Mouse (Mus musculus): Measurements from ENCODE around the gene Zdhhc17. TPM values are rescaled to one million over a fixed set of nuclear protein-coding genes. Genes with fewer than 3 reads are reported as not detected.
A peak's percentile ranks its signal among the peaks of the same experiment; 100 is the strongest.

The Zdhhc17 gene
- polyA plus RNA-seq, 1 experiment from 2014 or later, result 34.2 TPM

DNA sequence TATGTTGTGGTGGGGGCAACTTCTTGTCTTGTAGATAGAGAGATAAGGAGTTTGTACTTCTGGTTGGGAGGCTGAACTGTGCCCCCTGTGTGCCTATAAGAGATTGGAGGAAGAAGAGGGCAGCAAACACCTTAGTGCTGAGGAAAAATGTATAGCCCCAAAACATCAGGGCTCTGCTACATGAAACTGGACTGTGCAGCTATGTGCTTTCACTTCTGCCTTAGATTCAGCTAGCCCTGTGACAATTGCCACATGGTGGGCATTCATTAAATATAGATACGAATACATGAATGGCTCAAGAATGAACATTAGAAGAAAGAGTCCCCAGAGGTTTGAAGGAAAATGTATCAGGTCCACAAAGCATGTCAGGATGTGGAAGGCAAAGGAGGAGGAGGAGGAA lies 25.2 kb upstream of the Zdhhc17 start:
- Histone ChIP-seq H3K27me3 (ENCODE audit: control insufficient read depth, insufficient read depth, low read length) (no peaks in the 10 kb centered on the region), H3K9ac (replicated peaks; ENCODE audit: low read depth, low read length) (no peak overlapping the region), H3K4me2 (replicated peaks; ENCODE audit: low read depth, low read length) (no peak overlapping the region), H3K9me3 (ENCODE audit: control insufficient read depth, low read depth, low read length) (no peaks in the 10 kb centered on the region), H3K36me3 (ENCODE audit: control insufficient read depth, insufficient read depth, low read length) (no peaks in the 10 kb centered on the region), H3K4me3 (ENCODE audit: low read depth, low read length) (no peak overlapping the region), H3K27ac (ENCODE audit: low read length) (no peak overlapping the region), H3K4me1 (ENCODE audit: control insufficient read depth, insufficient read depth, low read length) (no peaks in the 10 kb centered on the region)
- no peak for ATAC-seq (ENCODE audit: insufficient number of reproducible peaks, insufficient read depth, low FRiP score, low read depth)
- WGBS, result 71% methylated on average over 1 of the region's 1 CpGs

DNA sequence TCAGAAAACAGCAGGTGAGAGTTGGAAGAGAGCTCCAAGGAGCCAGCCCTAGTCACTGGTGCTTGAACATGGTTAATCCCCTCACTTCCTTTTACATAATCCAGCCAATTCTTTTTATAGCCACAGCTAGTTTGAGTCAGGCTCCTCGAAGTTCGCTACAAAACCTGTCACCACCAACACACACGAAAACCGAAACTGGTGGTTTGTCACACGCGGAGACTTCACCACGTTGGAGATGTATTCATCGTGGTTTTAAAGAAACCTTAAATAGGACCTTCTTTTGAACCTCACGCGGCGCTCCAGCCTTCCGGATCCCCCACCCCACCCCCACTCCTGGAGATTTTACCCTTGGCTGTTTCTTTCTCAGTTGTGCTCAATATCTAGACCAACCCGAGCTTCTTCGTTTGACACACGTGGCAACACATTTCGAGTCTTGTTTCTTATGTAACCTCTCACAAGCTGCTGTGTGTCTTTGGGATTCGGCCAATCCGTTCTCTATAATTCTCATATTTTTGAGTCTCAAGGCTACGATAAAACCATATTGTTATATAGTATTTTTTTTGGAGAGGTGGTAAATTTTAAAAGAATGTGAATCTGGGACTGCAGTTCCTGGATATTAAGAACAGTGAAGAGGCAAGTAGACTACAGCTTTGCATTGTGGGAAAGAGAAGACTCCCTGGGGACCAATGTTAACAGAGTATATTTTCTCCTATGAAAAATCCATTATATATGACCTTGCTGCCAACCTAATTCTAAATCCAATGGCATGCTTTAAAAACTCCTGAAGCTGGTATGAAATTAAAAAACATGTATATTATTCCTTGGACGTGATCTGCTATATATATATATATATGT lies 21.8 kb upstream of the Zdhhc17 start:
- Histone ChIP-seq H3K9me3 (ENCODE audit: control insufficient read depth, low read depth, low read length) (no peaks in the 10 kb centered on the region), H3K27me3 (ENCODE audit: control insufficient read depth, insufficient read depth, low read length) (no peaks in the 10 kb centered on the region), H3K36me3 (ENCODE audit: control insufficient read depth, insufficient read depth, low read length) (no peaks in the 10 kb centered on the region), H3K4me1 (ENCODE audit: control insufficient read depth, insufficient read depth, low read length) (no peaks in the 10 kb centered on the region), H3K27ac (ENCODE audit: low read length) (no peak overlapping the region), H3K4me3 (ENCODE audit: low read depth, low read length) (no peak overlapping the region), H3K9ac (replicated peaks; ENCODE audit: low read depth, low read length) (no peak overlapping the region), H3K4me2 (replicated peaks; ENCODE audit: low read depth, low read length) (peak overlapping the region; percentile 26)
- no peak for ATAC-seq (ENCODE audit: insufficient number of reproducible peaks, insufficient read depth, low FRiP score, low read depth)
- whole genome bisulfite sequencing, result 30% methylated on average over 20 of the region's 20 CpGs

DNA sequence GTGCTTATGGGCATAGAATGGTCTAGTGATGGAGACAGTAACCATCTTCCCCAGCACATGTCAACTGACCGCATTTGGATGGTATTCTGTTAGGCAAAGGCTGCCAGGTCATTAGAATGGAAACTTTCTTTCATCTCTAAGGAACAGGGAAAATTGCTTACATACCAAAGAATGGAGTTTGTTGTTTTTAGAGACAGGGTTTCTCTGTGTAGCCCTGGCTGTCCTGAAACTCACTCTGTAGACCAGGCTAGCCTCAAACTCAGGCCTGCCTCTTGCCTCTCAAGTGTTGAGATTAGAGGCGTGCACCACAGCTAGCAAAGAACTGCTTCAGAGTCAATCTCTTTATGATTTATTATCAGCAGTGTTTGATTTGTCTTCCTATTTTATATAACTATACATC lies 20.9 kb upstream of the Zdhhc17 start:
- no peaks in the 10 kb centered on the region for H3K4me1 ChIP-seq (ENCODE audit: control insufficient read depth, insufficient read depth, low read length)
- ATAC-seq (ENCODE audit: insufficient number of reproducible peaks, insufficient read depth, low FRiP score, low read depth), result no peak
- H3K4me2 ChIP-seq (replicated peaks; ENCODE audit: low read depth, low read length), result no peak overlapping the region
- H3K36me3 ChIP-seq (ENCODE audit: control insufficient read depth, insufficient read depth, low read length), result no peaks in the 10 kb centered on the region
- no peaks in the 10 kb centered on the region for H3K9me3 ChIP-seq (ENCODE audit: control insufficient read depth, low read depth, low read length)
- no peak overlapping the region for H3K9ac ChIP-seq (replicated peaks; ENCODE audit: low read depth, low read length)
- no peak overlapping the region for H3K27ac ChIP-seq (ENCODE audit: low read length)
- H3K27me3 ChIP-seq (ENCODE audit: control insufficient read depth, insufficient read depth, low read length), result no peaks in the 10 kb centered on the region
- 75% methylated on average over 2 of the region's 2 CpGs for WGBS
- no peak overlapping the region for H3K4me3 ChIP-seq (ENCODE audit: low read depth, low read length)

DNA sequence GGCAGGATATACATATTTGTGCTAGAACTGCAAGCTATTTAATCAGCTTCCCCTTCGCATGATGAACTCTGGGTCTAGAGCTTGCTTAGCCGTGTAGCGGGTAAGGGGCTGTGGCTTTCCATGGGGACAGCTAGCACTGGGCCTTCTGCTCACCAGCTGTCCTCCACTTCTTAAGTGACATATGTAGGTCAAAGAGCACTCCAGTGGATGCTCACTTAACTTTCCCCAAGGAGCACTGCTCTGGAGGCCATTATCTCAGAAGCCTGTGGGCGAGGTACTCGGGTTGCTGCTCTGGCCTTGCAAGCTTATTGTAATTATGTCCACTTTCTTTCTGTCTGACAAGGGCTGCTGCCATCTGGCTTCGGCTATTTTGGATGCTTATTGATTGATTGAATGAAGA lies 16.2 kb upstream of the Zdhhc17 start:
- Histone ChIP-seq H3K36me3 (ENCODE audit: control insufficient read depth, insufficient read depth, low read length) (no peaks in the 10 kb centered on the region), H3K4me1 (ENCODE audit: control insufficient read depth, insufficient read depth, low read length) (no peaks in the 10 kb centered on the region), H3K4me3 (ENCODE audit: low read depth, low read length) (no peak overlapping the region), H3K4me2 (replicated peaks; ENCODE audit: low read depth, low read length) (no peak overlapping the region), H3K9ac (replicated peaks; ENCODE audit: low read depth, low read length) (no peak overlapping the region), H3K27ac (ENCODE audit: low read length) (no peak overlapping the region), H3K27me3 (ENCODE audit: control insufficient read depth, insufficient read depth, low read length) (no peaks in the 10 kb centered on the region), H3K9me3 (ENCODE audit: control insufficient read depth, low read depth, low read length) (no peaks in the 10 kb centered on the region)
- no peak for ATAC-seq (ENCODE audit: insufficient number of reproducible peaks, insufficient read depth, low FRiP score, low read depth)
- 84% methylated on average over 6 of the region's 6 CpGs for WGBS

DNA sequence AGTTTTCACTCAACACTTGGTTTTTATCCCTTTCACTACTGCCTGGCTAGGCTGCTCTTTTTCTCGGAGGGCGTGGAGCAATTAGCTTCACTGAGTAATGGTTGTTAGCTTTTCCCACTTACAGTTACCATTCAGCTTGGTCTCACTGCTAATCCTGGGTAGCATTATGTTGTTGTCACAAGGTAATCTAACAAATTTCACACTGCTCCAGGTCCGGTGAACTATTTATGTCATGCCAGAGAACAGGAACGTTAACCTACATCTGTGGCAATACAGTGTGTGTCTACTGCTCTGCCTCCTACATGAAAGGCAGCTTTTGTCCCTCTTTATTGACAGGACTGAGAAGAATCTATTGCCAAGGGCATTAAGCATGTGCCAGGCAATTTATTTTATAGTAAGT lies 14.8 kb upstream of the Zdhhc17 start:
- no peaks in the 10 kb centered on the region for H3K9me3 ChIP-seq (ENCODE audit: control insufficient read depth, low read depth, low read length)
- H3K4me3 ChIP-seq (ENCODE audit: low read depth, low read length), result no peak overlapping the region
- H3K4me2 ChIP-seq (replicated peaks; ENCODE audit: low read depth, low read length), result no peak overlapping the region
- no peak overlapping the region for H3K27ac ChIP-seq (ENCODE audit: low read length)
- H3K27me3 ChIP-seq (ENCODE audit: control insufficient read depth, insufficient read depth, low read length), result no peaks in the 10 kb centered on the region
- ATAC-seq (ENCODE audit: insufficient number of reproducible peaks, insufficient read depth, low FRiP score, low read depth), result no peak
- H3K9ac ChIP-seq (replicated peaks; ENCODE audit: low read depth, low read length), result no peak overlapping the region
- no peaks in the 10 kb centered on the region for H3K4me1 ChIP-seq (ENCODE audit: control insufficient read depth, insufficient read depth, low read length)
- H3K36me3 ChIP-seq (ENCODE audit: control insufficient read depth, insufficient read depth, low read length), result no peaks in the 10 kb centered on the region
- 56% methylated on average over 4 of the region's 4 CpGs for WGBS

DNA sequence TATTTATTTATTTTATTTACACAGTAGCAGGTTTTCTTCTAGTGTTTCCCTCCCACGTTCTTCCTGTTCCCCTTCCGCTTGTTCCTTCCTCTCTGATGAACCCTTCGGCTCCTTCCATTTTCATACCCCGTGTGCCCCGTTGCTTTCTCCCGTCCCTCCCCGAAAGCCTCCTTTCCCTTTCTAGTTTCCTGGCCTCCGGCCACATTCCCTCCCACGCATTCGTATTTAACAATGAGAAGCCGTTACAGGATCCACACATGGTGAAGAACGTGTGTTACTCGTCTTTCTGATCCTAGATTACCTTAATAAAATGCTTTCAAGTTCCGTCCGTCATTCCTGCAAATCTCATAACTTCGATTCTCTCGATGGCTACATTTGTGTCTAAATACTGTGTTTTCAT lies 4.5 kb upstream of the Zdhhc17 start:
- Histone ChIP-seq H3K9ac (replicated peaks; ENCODE audit: low read depth, low read length) (no peak overlapping the region), H3K36me3 (ENCODE audit: control insufficient read depth, insufficient read depth, low read length) (no peaks in the 10 kb centered on the region), H3K27me3 (ENCODE audit: control insufficient read depth, insufficient read depth, low read length) (no peaks in the 10 kb centered on the region), H3K4me3 (ENCODE audit: low read depth, low read length) (no peak overlapping the region), H3K4me2 (replicated peaks; ENCODE audit: low read depth, low read length) (no peak overlapping the region), H3K27ac (ENCODE audit: low read length) (no peak overlapping the region), H3K4me1 (ENCODE audit: control insufficient read depth, insufficient read depth, low read length) (no peaks in the 10 kb centered on the region), H3K9me3 (ENCODE audit: control insufficient read depth, low read depth, low read length) (no peaks in the 10 kb centered on the region)
- 79% methylated on average over 17 of the region's 17 CpGs for WGBS
- no peak for ATAC-seq (ENCODE audit: insufficient number of reproducible peaks, insufficient read depth, low FRiP score, low read depth)

DNA sequence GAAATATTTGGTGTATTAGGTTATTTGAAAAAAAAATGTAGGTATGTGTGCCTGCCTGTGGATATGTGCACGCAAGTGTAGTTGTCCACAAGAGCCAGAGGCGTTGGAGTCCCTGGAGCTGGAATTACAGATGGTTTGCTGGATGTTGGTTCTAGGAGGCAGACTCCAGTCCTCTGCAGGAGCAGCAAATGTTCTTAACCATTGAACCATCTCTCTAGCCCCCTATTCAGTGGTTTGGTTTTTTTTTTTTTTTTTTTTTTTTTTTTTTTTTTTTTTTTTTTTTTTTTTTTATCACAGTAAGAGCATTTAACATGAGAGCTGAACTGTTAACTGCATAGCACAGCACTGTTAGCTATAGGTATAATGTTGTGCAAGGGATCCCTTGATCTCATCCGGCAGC lies 3.3 kb upstream of the Zdhhc17 start:
- 86% methylated on average over 3 of the region's 3 CpGs for WGBS
- no peaks in the 10 kb centered on the region for H3K36me3 ChIP-seq (ENCODE audit: control insufficient read depth, insufficient read depth, low read length)
- H3K9ac ChIP-seq (replicated peaks; ENCODE audit: low read depth, low read length), result no peak overlapping the region
- H3K9me3 ChIP-seq (ENCODE audit: control insufficient read depth, low read depth, low read length), result no peaks in the 10 kb centered on the region
- no peaks in the 10 kb centered on the region for H3K27me3 ChIP-seq (ENCODE audit: control insufficient read depth, insufficient read depth, low read length)
- no peaks in the 10 kb centered on the region for H3K4me1 ChIP-seq (ENCODE audit: control insufficient read depth, insufficient read depth, low read length)
- no peak overlapping the region for H3K4me2 ChIP-seq (replicated peaks; ENCODE audit: low read depth, low read length)
- no peak for ATAC-seq (ENCODE audit: insufficient number of reproducible peaks, insufficient read depth, low FRiP score, low read depth)
- no peak overlapping the region for H3K4me3 ChIP-seq (ENCODE audit: low read depth, low read length)
- no peak overlapping the region for H3K27ac ChIP-seq (ENCODE audit: low read length)

DNA sequence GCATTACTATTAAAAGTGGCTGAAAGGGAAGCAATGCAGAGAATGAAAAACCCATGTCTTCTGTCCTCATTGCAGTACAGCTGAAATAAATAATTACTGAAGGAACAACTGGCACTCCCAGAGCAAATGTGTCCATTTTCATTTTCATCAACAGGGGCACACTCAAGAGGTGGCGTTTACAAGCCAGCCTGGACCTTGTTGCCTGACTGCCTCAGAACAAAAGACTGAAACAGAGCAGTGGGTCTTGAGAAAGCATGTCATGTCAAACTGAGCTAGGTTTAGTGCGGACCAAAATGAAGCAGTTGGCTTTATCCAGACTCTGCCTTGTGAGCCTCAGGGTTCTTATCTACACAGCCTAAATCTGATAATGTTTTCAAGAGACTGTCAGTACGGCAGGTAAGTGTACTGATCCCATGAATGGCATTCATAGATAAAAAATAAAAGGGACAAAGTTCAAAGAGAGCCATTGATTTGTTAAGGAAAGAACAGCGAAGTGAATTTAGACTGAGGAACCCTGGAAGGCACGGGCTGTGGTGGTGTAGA lies 2.6 kb upstream of the Zdhhc17 start:
- Histone ChIP-seq H3K4me3 (ENCODE audit: low read depth, low read length) (no peak overlapping the region), H3K27ac (ENCODE audit: low read length) (no peak overlapping the region), H3K9me3 (ENCODE audit: control insufficient read depth, low read depth, low read length) (no peaks in the 10 kb centered on the region), H3K27me3 (ENCODE audit: control insufficient read depth, insufficient read depth, low read length) (no peaks in the 10 kb centered on the region), H3K4me1 (ENCODE audit: control insufficient read depth, insufficient read depth, low read length) (no peaks in the 10 kb centered on the region), H3K36me3 (ENCODE audit: control insufficient read depth, insufficient read depth, low read length) (no peaks in the 10 kb centered on the region), H3K4me2 (replicated peaks; ENCODE audit: low read depth, low read length) (no peak overlapping the region), H3K9ac (replicated peaks; ENCODE audit: low read depth, low read length) (no peak overlapping the region)
- WGBS, result 66% methylated on average over 5 of the region's 5 CpGs
- ATAC-seq (ENCODE audit: insufficient number of reproducible peaks, insufficient read depth, low FRiP score, low read depth), result no peak

Measured in stomach, embryonic 14.5 days (tissue).